Mouse (Mus musculus) T-helper 1 cell (primary cell): Measurements from ENCODE around the gene Lsr.
"Not testable (repeated sequence)": the region's sequence is repeated elsewhere in the genome, so short reads cannot be mapped to it uniquely, and the experiment has no call there.

ENCODE experiments used
- in situ Hi-C: fragments of 300-600 bp; cut with MboI, MseI; formaldehyde crosslinking; loops from one replicate; pipeline ENCODE4 v1.15.1; 2025; ENCODE audit warnings: high pct_unique_total_duplicates

Lsr gene

GRCm38 (mm10) chr7:30935422-30936099 lies 37.7 kb downstream of the Lsr start:
- in situ Hi-C loops = not testable (repeated sequence)

- in situ Hi-C loops = not testable (repeated sequence)
These were observed 48.7 kb downstream of the Lsr start, which contains the start of gene Hamp2 for GRCm38 (mm10) chr7:30924581-30924980. Gene Hamp2, minus strand, starts transcription at chr7:30924681.

- in situ Hi-C loops = no loop called here
These were observed 49.2 kb downstream of the Lsr start for GRCm38 (mm10) chr7:30924071-30924470.

- in situ Hi-C loops = not testable (repeated sequence)
These were observed 50.8 kb downstream of the Lsr start for GRCm38 (mm10) chr7:30922490-30922889.

- in situ Hi-C loops = no loop called here
These were observed 53.0 kb downstream of the Lsr start for GRCm38 (mm10) chr7:30920217-30920616.

GRCm38 (mm10) chr7:30917219-30917618 lies 56.0 kb downstream of the Lsr start:
- in situ Hi-C loops = no loop called here

- in situ Hi-C loops = no loop called here
These were observed 56.6 kb downstream of the Lsr start for GRCm38 (mm10) chr7:30916713-30917112.

- in situ Hi-C loops = no loop called here
These were observed 58.5 kb downstream of the Lsr start, which contains the start of gene Mag for GRCm38 (mm10) chr7:30914732-30915131. Gene Mag, minus strand, starts transcription at chr7:30914873.

GRCm38 (mm10) chr7:30909773-30910172 lies 63.5 kb downstream of the Lsr start:
- in situ Hi-C loops = no loop called here

- in situ Hi-C loops = no loop called here
These were observed 64.3 kb downstream of the Lsr start for GRCm38 (mm10) chr7:30908992-30909431.

- in situ Hi-C loops = no loop called here
These were observed 64.8 kb downstream of the Lsr start for GRCm38 (mm10) chr7:30908277-30908991.
